Mouse (Mus musculus) G1E (cell line): ENCODE measurements around the gene Pet100. TPM values are rescaled to one million over a fixed set of nuclear protein-coding genes. Genes with fewer than 3 reads are reported as not detected.

Experiments used
- ATAC-seq: 2 replicates; pipeline ENCODE4 v1.8.0; 2016; ENCODE audit warnings: mild to moderate bottlenecking; ENCODE audit not compliant: insufficient number of reproducible peaks, poor library complexity, low FRiP score, severe bottlenecking; ENCODE audit errors: extremely low read depth
- DNase-seq: peaks from one replicate; pipeline ENCODE4 v3.0.0; 2012; ENCODE audit warnings: low spot score
- H3K27me3 ChIP-seq: 2 replicates; pipeline ENCODE4 v1.6.1; 2012; ENCODE audit warnings: mild to moderate bottlenecking, low read length, inconsistent platforms; ENCODE audit not compliant: insufficient read depth
- H3K36me3 ChIP-seq: replicated peaks from 2 replicates; pipeline ENCODE3; 2012; ENCODE audit warnings: mild to moderate bottlenecking, inconsistent platforms
- H3K4me1 ChIP-seq: 2 replicates; pipeline ENCODE4 v1.6.1; 2012; ENCODE audit warnings: low read depth, low read length, inconsistent platforms, mixed read lengths; ENCODE audit not compliant: insufficient read depth
- H3K4me3 ChIP-seq: 2 replicates; pipeline ENCODE4 v1.5.1; 2012; ENCODE audit warnings: low read depth, mild to moderate bottlenecking, inconsistent platforms, low read length, moderate library complexity, mixed read lengths
- H3K9me3 ChIP-seq: replicated peaks from 2 replicates; pipeline ENCODE4 v1.6.1; 2012; ENCODE audit warnings: inconsistent platforms
- CTCF ChIP-seq: IDR thresholded peaks from 2 replicates; pipeline ENCODE4 v1.5.1; 2012; ENCODE audit warnings: low read depth, low read length, inconsistent platforms, mixed read lengths
- GATA1 ChIP-seq: IDR thresholded peaks from 2 replicates; pipeline ENCODE4 v1.6.1; 2012; ENCODE audit warnings: borderline replicate concordance, low read length, inconsistent platforms, mixed read lengths
- GATA2 ChIP-seq: IDR thresholded peaks from 2 replicates; pipeline ENCODE4 v1.6.1; 2012; ENCODE audit warnings: low read depth, low read length, inconsistent platforms, borderline replicate concordance
- POLR2AphosphoS5 ChIP-seq: IDR thresholded peaks from 2 replicates; pipeline ENCODE4 v1.6.1; 2012; ENCODE audit warnings: low read depth, low read length, inconsistent platforms; ENCODE audit not compliant: insufficient replicate concordance
- TAL1 ChIP-seq: conservative IDR thresholded peaks from 2 replicates; pipeline ENCODE4 v1.6.1; 2012; ENCODE audit warnings: low read depth, low read length, inconsistent platforms, mixed read lengths
- polyA plus RNA-seq: library from polyadenylated mRNA; stranded (reverse); fragments of >175 nt; gene quantifications from 2 replicates; pipeline ENCODE4 v1.2.3, GENCODE M21; 2012
- total RNA-seq, 2 experiments: library from RNA; stranded (forward) in 1 of 2; stranded (reverse) in 1 of 2; fragments of 200-1000 nt in 1 of 2; fragments of >200 nt in 1 of 2; fragmentation: Nextera tagmentation in 1 of 2; gene quantifications; 2 replicates each; pipeline ENCODE4 v1.2.3; 2014 to 2017

Gene Pet100
- total and polyA plus RNA-seq, 3 experiments = 22.2 to 116 (median 52.9) TPM

DNA sequence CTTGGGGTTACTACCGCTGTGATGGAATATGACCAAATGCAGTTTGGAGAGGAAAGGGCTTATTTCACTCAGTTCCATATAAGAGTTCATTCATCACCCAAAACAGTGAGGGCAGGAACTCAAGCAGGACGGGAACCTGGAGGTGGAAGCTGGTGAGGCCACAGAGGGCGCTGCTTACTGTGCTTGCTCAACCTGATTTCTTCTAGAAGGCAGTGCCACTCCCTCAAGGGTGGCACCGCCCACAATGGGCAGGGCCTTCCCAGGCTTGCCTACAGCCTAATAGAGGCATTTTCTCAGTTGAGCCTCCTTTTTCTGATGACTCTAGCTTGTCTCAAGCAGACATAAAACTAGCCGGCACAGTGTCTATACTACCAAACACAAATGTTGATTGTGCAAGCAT lies 24.5 kb downstream of the Pet100 start:
- no peaks in the 10 kb centered on the region for H3K9me3 ChIP-seq
- peaks cover 32% of the 10 kb centered on the region for H3K36me3 ChIP-seq
- peak; percentile 72 for ATAC-seq
- peaks cover 20% of the 10 kb centered on the region for H3K27me3 ChIP-seq
- H3K4me1 ChIP-seq = peaks cover 8% of the 10 kb centered on the region
- no peak overlapping the region for H3K4me3 ChIP-seq
- TF ChIP-seq CTCF (no peak), POLR2AphosphoS5 (no peak), GATA1 (no peak)
- DNase-seq = no peak

DNA sequence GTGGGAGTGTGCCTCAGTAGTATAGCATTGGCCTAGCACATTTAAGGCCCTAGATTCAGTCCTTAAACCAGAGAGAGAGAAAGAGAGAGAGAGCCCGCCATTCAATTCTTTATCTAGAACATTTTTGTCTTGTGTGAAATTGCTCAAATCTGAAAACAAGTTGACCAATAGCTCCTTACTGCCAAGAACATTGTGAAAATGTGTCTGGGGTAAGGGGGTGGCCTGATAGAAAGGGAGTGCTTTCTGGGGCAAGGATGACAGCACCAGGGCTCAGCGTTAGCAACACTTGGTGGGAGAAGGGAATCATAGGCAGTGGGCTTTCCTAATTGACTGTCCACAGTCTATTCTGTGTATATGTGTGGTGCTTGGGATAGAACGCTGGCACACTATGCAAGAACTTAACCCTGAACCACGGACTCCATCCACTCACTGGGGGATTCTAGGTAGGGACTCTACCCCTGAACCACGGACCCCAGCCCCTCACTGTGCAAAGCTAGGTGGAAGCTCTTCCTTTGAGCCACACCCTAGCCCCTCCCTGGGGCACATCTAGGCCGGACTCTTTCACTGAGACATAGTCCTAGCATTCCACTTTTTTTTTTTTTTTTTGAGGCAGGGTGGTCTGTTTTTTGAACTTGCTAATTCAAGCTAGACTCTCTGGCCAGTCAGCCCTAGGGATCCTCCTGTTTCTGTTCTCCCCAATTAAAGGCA lies 25.6 kb downstream of the Pet100 start:
- H3K27me3 ChIP-seq = peaks cover 24% of the 10 kb centered on the region
- ATAC-seq (no peak), DNase-seq (no peak)
- H3K4me3 ChIP-seq = no peak overlapping the region
- no peak for TF ChIP-seq POLR2AphosphoS5
- TF ChIP-seq GATA1 = no peak
- no peaks in the 10 kb centered on the region for H3K9me3 ChIP-seq
- H3K4me1 ChIP-seq = peaks cover 8% of the 10 kb centered on the region
- H3K36me3 ChIP-seq = peaks cover 20% of the 10 kb centered on the region

- H3K27me3 ChIP-seq = peaks cover 27% of the 10 kb centered on the region
- no peak for DNase-seq
- no peak for ATAC-seq
- no peak overlapping the region for H3K4me3 ChIP-seq
- TF ChIP-seq CTCF (no peak), POLR2AphosphoS5 (no peak), GATA1 (no peak), GATA2 (no peak)
- H3K9me3 ChIP-seq = no peaks in the 10 kb centered on the region
- peaks cover 8% of the 10 kb centered on the region for H3K4me1 ChIP-seq
- H3K36me3 ChIP-seq = peaks cover 14% of the 10 kb centered on the region
Measured at GRCm38 (mm10) chr8:3647561-3647960, 26.2 kb downstream of the Pet100 start.

DNA sequence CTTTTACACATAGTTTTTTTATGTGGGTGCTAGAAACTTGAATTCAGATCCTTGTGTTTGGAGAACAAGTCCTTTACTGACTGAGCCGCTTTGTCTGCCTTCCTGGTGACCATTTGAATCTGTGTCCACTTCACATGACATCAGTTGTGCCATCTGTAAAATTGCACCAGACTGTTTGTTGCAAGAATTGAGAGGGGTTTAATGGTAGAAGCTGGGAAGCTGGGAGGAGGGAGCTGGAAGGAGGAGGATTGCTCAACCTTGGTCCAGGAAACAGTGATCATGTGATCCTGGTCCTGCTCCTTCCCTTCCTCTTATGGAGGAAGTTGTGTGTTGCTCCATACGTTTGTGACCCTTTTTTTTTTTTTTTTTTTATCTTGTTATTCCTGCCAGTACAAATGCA lies 26.9 kb downstream of the Pet100 start:
- Histone ChIP-seq H3K4me1 (peaks cover 8% of the 10 kb centered on the region), H3K36me3 (peaks cover 7% of the 10 kb centered on the region), H3K4me3 (no peak overlapping the region), H3K27me3 (peaks cover 27% of the 10 kb centered on the region), H3K9me3 (no peaks in the 10 kb centered on the region)
- no peak for TF ChIP-seq POLR2AphosphoS5
- no peak for TF ChIP-seq GATA1
- no peak for TF ChIP-seq TAL1
- TF ChIP-seq GATA2 = no peak
- TF ChIP-seq CTCF = no peak
- no peak for DNase-seq
- no peak for ATAC-seq

- no peak for ATAC-seq
- no peak for DNase-seq
Measured at GRCm38 (mm10) chr8:3648990-3649389, 27.6 kb downstream of the Pet100 start.

DNA sequence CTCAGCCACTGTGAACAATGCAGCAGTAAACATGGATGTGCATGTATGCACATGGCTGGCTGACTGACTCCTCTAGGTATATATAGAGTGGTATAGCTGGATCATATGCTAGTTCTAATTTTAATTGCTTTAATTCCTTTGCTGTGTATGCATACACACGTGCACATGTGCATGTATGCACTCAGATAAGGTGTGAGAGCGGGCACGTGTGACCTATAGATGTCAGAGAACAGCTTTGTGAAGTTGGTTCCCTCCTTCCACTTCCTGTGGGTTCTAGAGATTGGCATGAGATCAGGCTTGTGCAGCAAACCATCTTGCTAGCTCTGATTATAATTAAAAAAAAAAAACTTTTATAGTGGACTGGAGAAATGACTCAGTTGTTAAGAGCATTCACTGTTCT lies 31.5 kb downstream of the Pet100 start:
- Histone ChIP-seq H3K4me1 (peaks cover 2% of the 10 kb centered on the region; the same call in 1 of the 2 replicates), H3K36me3 (no peaks in the 10 kb centered on the region), H3K27me3 (peaks cover 51% of the 10 kb centered on the region), H3K4me3 (no peak overlapping the region), H3K9me3 (no peaks in the 10 kb centered on the region)
- ATAC-seq (no peak), DNase-seq (no peak)
- no peak for TF ChIP-seq GATA2
- TF ChIP-seq GATA1 = no peak
- TF ChIP-seq CTCF = no peak
- TF ChIP-seq POLR2AphosphoS5 = no peak
- no peak for TF ChIP-seq TAL1

More at GRCm38 (mm10) chr8:3648990-3649389, 27.6 kb downstream of the Pet100 start:
- peaks cover 8% of the 10 kb centered on the region for H3K4me1 ChIP-seq
- peaks cover 2% of the 10 kb centered on the region for H3K36me3 ChIP-seq
- TF ChIP-seq GATA2 = no peak
- no peak for TF ChIP-seq TAL1
- no peak for TF ChIP-seq CTCF
- TF ChIP-seq POLR2AphosphoS5 = no peak
- TF ChIP-seq GATA1 = no peak
- H3K4me3 ChIP-seq = no peak overlapping the region
- H3K27me3 ChIP-seq = peaks cover 27% of the 10 kb centered on the region
- no peaks in the 10 kb centered on the region for H3K9me3 ChIP-seq
